ENCODE assay signal across 8 mouse cellular contexts in the genomic region with DNA sequence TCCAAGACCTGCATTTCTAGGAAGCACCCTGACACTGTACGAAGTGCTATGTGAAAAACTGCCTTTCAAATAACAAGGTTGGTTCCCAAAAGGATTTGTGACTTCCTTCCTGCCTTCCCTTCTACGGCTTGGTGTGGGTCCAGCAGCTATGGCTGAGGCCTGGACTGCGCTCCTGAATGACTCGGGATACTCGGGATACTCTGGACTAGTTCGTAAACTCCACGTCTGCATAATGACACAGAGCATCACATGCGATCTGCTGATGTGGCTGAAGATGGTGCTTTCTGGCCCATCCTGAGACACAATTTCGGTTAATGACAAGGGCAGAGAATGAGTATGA. TPM values are rescaled to one million over a fixed set of nuclear protein-coding genes. Genes with fewer than 3 reads are reported as not detected.
DNase-seq lines count a peak whose midpoint lies in the region; ATAC-seq and TF ChIP-seq lines count a peak whose summit lies in the region.

No protein-coding gene starts in this region.

- peak overlapping the region; percentile 68 for H3K4me2 ChIP-seq in kidney, embryonic 14.5 days (replicated peaks; ENCODE audit: low read depth, low read length)
- H3K4me2 ChIP-seq in hindbrain, postnatal 0 days (ENCODE audit: low read depth, low read length), result peak overlapping the region; percentile 64
- peak overlapping the region; percentile 67 for H3K4me2 ChIP-seq in midbrain, embryonic 16.5 days (ENCODE audit: low read length)

- peaks cover 11% of the 10 kb centered on the region; the same call in 1 of the 2 replicates for H3K4me1 ChIP-seq in kidney, embryonic 14.5 days (ENCODE audit: control insufficient read depth, insufficient read depth, low read length)
- peaks cover 10% of the 10 kb centered on the region for H3K4me1 ChIP-seq in hindbrain, postnatal 0 days (ENCODE audit: insufficient read depth, low read length)
- peaks cover 16% of the 10 kb centered on the region for H3K4me1 ChIP-seq in midbrain, embryonic 16.5 days (ENCODE audit: control insufficient read depth, insufficient read depth, low read length)

- H3K9me3 ChIP-seq in kidney, embryonic 14.5 days (ENCODE audit: control insufficient read depth, low read length), result no peaks in the 10 kb centered on the region
- no peaks in the 10 kb centered on the region for H3K9me3 ChIP-seq in hindbrain, postnatal 0 days (ENCODE audit: low read length)
- no peaks in the 10 kb centered on the region for H3K9me3 ChIP-seq in midbrain, embryonic 16.5 days (replicated peaks; ENCODE audit: control insufficient read depth, low read length, poor library complexity, severe bottlenecking)

- H3K27me3 ChIP-seq in kidney, embryonic 14.5 days (ENCODE audit: control insufficient read depth, insufficient read depth, low read length), result no peaks in the 10 kb centered on the region
- H3K27me3 ChIP-seq in hindbrain, postnatal 0 days (ENCODE audit: insufficient read depth, low read length), result no peaks in the 10 kb centered on the region
- no peaks in the 10 kb centered on the region for H3K27me3 ChIP-seq in midbrain, embryonic 16.5 days (ENCODE audit: control insufficient read depth, insufficient read depth, low read depth, low read length)

- WGBS in kidney, embryonic 14.5 days, result 23% methylated on average over 9 of the region's 9 CpGs
- WGBS in hindbrain, postnatal 0 days, result 21% methylated on average over 9 of the region's 9 CpGs
- 21% methylated on average over 9 of the region's 9 CpGs for WGBS in midbrain, embryonic 16.5 days

- H3K27ac ChIP-seq in kidney, embryonic 14.5 days (ENCODE audit: low read depth, low read length), result peak overlapping the region; percentile 91
- peak overlapping the region; percentile 94 for H3K27ac ChIP-seq in hindbrain, postnatal 0 days
- H3K27ac ChIP-seq in midbrain, embryonic 16.5 days (ENCODE audit: low read length), result peak overlapping the region; percentile 91

- peak overlapping the region; percentile 65 for H3K9ac ChIP-seq in kidney, embryonic 14.5 days (ENCODE audit: low read depth, low read length)
- peak overlapping the region; percentile 47 for H3K9ac ChIP-seq in hindbrain, postnatal 0 days (replicated peaks; ENCODE audit: low read length)
- H3K9ac ChIP-seq in midbrain, embryonic 16.5 days (ENCODE audit: low read depth, low read length), result peak overlapping the region; percentile 53

- peak overlapping the region; percentile 36 for H3K4me3 ChIP-seq in kidney, embryonic 14.5 days (ENCODE audit: low read length)
- H3K4me3 ChIP-seq in hindbrain, postnatal 0 days (ENCODE audit: low read length), result peak overlapping the region; percentile 33
- H3K4me3 ChIP-seq in midbrain, embryonic 16.5 days (ENCODE audit: low read depth, low read length), result peak overlapping the region; percentile 40

- H3K36me3 ChIP-seq in kidney, embryonic 14.5 days (ENCODE audit: control insufficient read depth, insufficient read depth, low read length), result no peaks in the 10 kb centered on the region; the same call in 1 of the 2 replicates
- no peaks in the 10 kb centered on the region for H3K36me3 ChIP-seq in hindbrain, postnatal 0 days (ENCODE audit: insufficient read depth, low read length)
- H3K36me3 ChIP-seq in midbrain, embryonic 16.5 days (ENCODE audit: control insufficient read depth, insufficient read depth, low read length), result peaks cover 2% of the 10 kb centered on the region; the same call in 1 of the 2 replicates

- peak; percentile 37; the same call in 1 of the 2 replicates for ATAC-seq in kidney, embryonic 14.5 days (ENCODE audit: low FRiP score, low TSS enrichment)
- peak; percentile 13 for ATAC-seq in common myeloid progenitor, adult 5-6 weeks (replicated peaks; ENCODE audit: low read depth, poor library complexity, severe bottlenecking)
- ATAC-seq in hindbrain, postnatal 0 days, result peak; percentile 41
- ATAC-seq in midbrain, embryonic 16.5 days, result peak; percentile 57

- no peak for TF ChIP-seq CTCF in hindbrain, postnatal 0 days (IDR thresholded peaks at IDR 0.05; ENCODE audit: low read depth)

- DNase-seq in kidney, postnatal 10 days, result no peak
- DNase-seq in hindbrain, postnatal 0 days (ENCODE audit: low spot score), result no peak
- no peak for DNase-seq in embryo, embryonic 9.5 days (ENCODE audit: extremely low spot score)
- DNase-seq in adrenal gland, adult 2 months, result no peak
- no peak for DNase-seq in Muller cell, postnatal 12 days (ENCODE audit: inconsistent ontology term)

RNA-seq across cellular contexts. Expression of a gene that starts 33.6 kb away (rescaled TPM):
- 23.3 and 23.5 TPM in 2 replicates for polyA plus RNA-seq in kidney, embryonic 14.5 days (2014; fragmentation: Nextera tagmentation; extraction: Ambion mirVana)
- 37.6 and 42.6 TPM in 2 replicates for total RNA-seq in common myeloid progenitor, adult 5-6 weeks (2017)
- 14.4 and 17.6 TPM in 2 replicates for total RNA-seq in hindbrain, postnatal 0 days (2014; rRNA removed)
- 15.9 and 19.6 TPM in 2 replicates for polyA plus RNA-seq in hindbrain, postnatal 0 days (2015; fragmentation: Nextera tagmentation; extraction: Ambion mirVana)
- 24.1 and 25.6 TPM in 2 replicates for polyA plus RNA-seq in midbrain, embryonic 16.5 days (2015; fragmentation: Nextera tagmentation; extraction: Ambion mirVana)
- total RNA-seq in adrenal gland, adult 2 months (2021), result 10 to 100 TPM; 18.4 to 22.3 TPM
- 7.3 and 8.7 TPM in 2 replicates for polyA plus RNA-seq in adrenal gland, adult 2 months (2012; rRNA removed)

RNA-seq across cellular contexts. Expression of a gene that starts 45.3 kb away (rescaled TPM):
- not detected in 2 replicates for polyA plus RNA-seq in kidney, embryonic 14.5 days (2014; fragmentation: Nextera tagmentation; extraction: Ambion mirVana)
- total RNA-seq in common myeloid progenitor, adult 5-6 weeks (2017), result not detected in 2 replicates
- not detected in 2 replicates for total RNA-seq in hindbrain, postnatal 0 days (2014; rRNA removed)
- not detected in 2 replicates for polyA plus RNA-seq in hindbrain, postnatal 0 days (2015; fragmentation: Nextera tagmentation; extraction: Ambion mirVana)
- 0.47 TPM in 1 of 2 replicates, not detected in the other for polyA plus RNA-seq in midbrain, embryonic 16.5 days (2015; fragmentation: Nextera tagmentation; extraction: Ambion mirVana)
- 1 to 10 TPM in 1 of 2 experiments, not detected in 1; 3.2 TPM for total RNA-seq in adrenal gland, adult 2 months (2021)
- 6.4 and 8.7 TPM in 2 replicates for polyA plus RNA-seq in adrenal gland, adult 2 months (2012; rRNA removed)

RNA-seq across cellular contexts. Expression of a gene that starts 54.4 kb away (rescaled TPM):
- polyA plus RNA-seq in kidney, embryonic 14.5 days (2014; fragmentation: Nextera tagmentation; extraction: Ambion mirVana), result 475 and 492 TPM in 2 replicates
- total RNA-seq in common myeloid progenitor, adult 5-6 weeks (2017), result 115 and 172 TPM in 2 replicates
- total RNA-seq in hindbrain, postnatal 0 days (2014; rRNA removed), result 61.7 and 71.3 TPM in 2 replicates
- polyA plus RNA-seq in hindbrain, postnatal 0 days (2015; fragmentation: Nextera tagmentation; extraction: Ambion mirVana), result 300 and 303 TPM in 2 replicates
- 190 and 269 TPM in 2 replicates for polyA plus RNA-seq in midbrain, embryonic 16.5 days (2015; fragmentation: Nextera tagmentation; extraction: Ambion mirVana)
- 100 to 1,000 TPM; 320 to 331 TPM for total RNA-seq in adrenal gland, adult 2 months (2021)
- polyA plus RNA-seq in adrenal gland, adult 2 months (2012; rRNA removed), result 379 and 483 TPM in 2 replicates
